Comparison of ENCODE assay signal across 8 mouse cellular contexts in the genomic region with DNA sequence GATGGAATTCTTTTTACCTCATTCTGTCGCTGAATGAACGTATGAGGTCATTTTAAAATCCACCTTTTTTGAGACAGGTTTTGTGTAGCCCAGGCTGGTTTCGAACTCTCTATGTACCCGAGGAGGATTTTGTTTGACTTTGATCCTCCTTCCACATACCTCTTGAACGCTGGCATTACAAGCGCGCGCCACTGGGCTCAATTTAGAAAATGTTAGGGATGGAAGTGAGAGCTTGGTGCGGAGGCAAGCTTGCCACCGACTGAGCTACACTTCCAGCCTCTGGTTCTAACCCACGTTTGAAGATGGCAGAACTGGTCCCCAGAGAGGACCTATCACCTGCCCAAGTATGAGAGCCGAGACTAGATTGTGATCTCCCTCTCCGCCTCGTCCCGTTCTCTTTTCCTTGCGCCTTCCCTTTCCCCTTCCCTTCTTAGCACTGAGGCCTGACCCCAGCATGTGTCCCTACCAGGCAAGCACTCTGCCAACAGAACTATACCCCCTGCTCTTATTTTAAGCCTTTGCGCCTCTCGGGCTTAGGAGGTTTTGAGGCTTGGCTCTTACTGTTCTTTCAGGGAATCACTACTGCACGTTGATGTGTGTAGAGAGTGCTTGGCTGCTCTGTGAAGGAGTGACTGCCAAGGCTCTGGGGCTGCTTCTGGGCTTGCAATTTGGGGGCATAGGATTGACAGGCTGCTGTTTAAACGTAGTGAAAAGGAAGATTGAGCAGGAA. TPM values are rescaled to one million over a fixed set of nuclear protein-coding genes. Genes with fewer than 3 reads are reported as not detected.
DNase-seq lines count a peak whose midpoint lies in the region; ATAC-seq and TF ChIP-seq lines count a peak whose summit lies in the region.

No protein-coding gene starts in this region.

- peak overlapping the region; percentile 61 for H3K9ac ChIP-seq in kidney, embryonic 15.5 days
- H3K9ac ChIP-seq in MEL (ENCODE audit: control insufficient read depth, low read depth, low read length, poor library complexity, severe bottlenecking), result peak overlapping the region; percentile 95
- H3K9ac ChIP-seq in hindbrain, postnatal 0 days (replicated peaks; ENCODE audit: low read length), result peak overlapping the region; percentile 79
- H3K9ac ChIP-seq in liver, postnatal 0 days (replicated peaks), result peak overlapping the region; percentile 76
- H3K9ac ChIP-seq in stomach, embryonic 15.5 days, result peak overlapping the region; percentile 54; the same call in 1 of the 2 replicates

- peaks cover 12% of the 10 kb centered on the region for H3K4me1 ChIP-seq in kidney, embryonic 15.5 days
- H3K4me1 ChIP-seq in MEL (ENCODE audit: control insufficient read depth in 1 of 2, insufficient read depth in 2 of 2, low read length in 2 of 2), result peaks cover 4 to 20% of the 10 kb centered on the region in 2 experiments; a peak in 3 of 4 replicates
- H3K4me1 ChIP-seq in hindbrain, postnatal 0 days (ENCODE audit: insufficient read depth, low read length), result no peaks in the 10 kb centered on the region
- H3K4me1 ChIP-seq in liver, postnatal 0 days (ENCODE audit: insufficient read depth), result peaks cover 11% of the 10 kb centered on the region
- H3K4me1 ChIP-seq in stomach, embryonic 15.5 days, result peaks cover 6% of the 10 kb centered on the region

- H3K4me3 ChIP-seq in kidney, embryonic 15.5 days (replicated peaks), result peak overlapping the region; percentile 69
- peak overlapping the region; percentile 57 to 90 for H3K4me3 ChIP-seq in MEL (ENCODE audit: control insufficient read depth in 1 of 2, insufficient read depth in 1 of 2, low read depth in 2 of 2, low read length in 2 of 2)
- peak overlapping the region; percentile 56 for H3K4me3 ChIP-seq in hindbrain, postnatal 0 days (ENCODE audit: low read length)
- H3K4me3 ChIP-seq in liver, postnatal 0 days (ENCODE audit: low read depth, low read length), result peak overlapping the region; percentile 66
- H3K4me3 ChIP-seq in stomach, embryonic 15.5 days (replicated peaks), result peak overlapping the region; percentile 71

- 31% methylated on average over 20 of the region's 20 CpGs for WGBS in kidney, embryonic 15.5 days
- 26% methylated on average over 20 of the region's 20 CpGs for WGBS in hindbrain, postnatal 0 days
- 30% methylated on average over 20 of the region's 20 CpGs for WGBS in liver, postnatal 0 days (ENCODE audit: insufficient replicate concordance)
- WGBS in stomach, embryonic 15.5 days, result 29% methylated on average over 20 of the region's 20 CpGs

- TF ChIP-seq EP300 in MEL (IDR thresholded peaks at IDR 0.05; ENCODE audit: low read depth in 1 of 2, low read length in 2 of 2), result no peak
- no peak for TF ChIP-seq EP300 in liver, postnatal 0 days (IDR thresholded peaks at IDR 0.05; ENCODE audit: low read depth)

- H3K36me3 ChIP-seq in kidney, embryonic 15.5 days, result no peaks in the 10 kb centered on the region
- peaks cover 0 to 20% of the 10 kb centered on the region in 2 experiments; a peak in 2 of 4 replicates for H3K36me3 ChIP-seq in MEL (ENCODE audit: control insufficient read depth in 1 of 2, insufficient read depth in 2 of 2, low read length in 2 of 2)
- H3K36me3 ChIP-seq in hindbrain, postnatal 0 days (ENCODE audit: insufficient read depth, low read length), result no peaks in the 10 kb centered on the region
- no peaks in the 10 kb centered on the region for H3K36me3 ChIP-seq in liver, postnatal 0 days (replicated peaks; ENCODE audit: insufficient read depth, low read length)
- H3K36me3 ChIP-seq in stomach, embryonic 15.5 days, result no peaks in the 10 kb centered on the region

- H3K4me2 ChIP-seq in kidney, embryonic 15.5 days, result peak overlapping the region; percentile 66
- H3K4me2 ChIP-seq in hindbrain, postnatal 0 days (ENCODE audit: low read depth, low read length), result peak overlapping the region; percentile 75
- H3K4me2 ChIP-seq in liver, postnatal 0 days (ENCODE audit: low read depth, low read length), result peak overlapping the region; percentile 85
- peak overlapping the region; percentile 76 for H3K4me2 ChIP-seq in stomach, embryonic 15.5 days

- H3K79me2 ChIP-seq in MEL (ENCODE audit: control insufficient read depth, insufficient read depth, low read length, poor library complexity), result peaks cover 19% of the 10 kb centered on the region

- ATAC-seq in kidney, embryonic 15.5 days (replicated peaks; ENCODE audit: low FRiP score), result peak; percentile 47
- peak; percentile 28 for ATAC-seq in erythroid progenitor cell, adult 5-6 weeks (replicated peaks; ENCODE audit: low FRiP score, poor library complexity, severe bottlenecking)
- ATAC-seq in hindbrain, postnatal 0 days, result peak; percentile 44
- ATAC-seq in liver, postnatal 0 days, result peak; percentile 11; the same call in 1 of the 2 replicates
- ATAC-seq in stomach, embryonic 15.5 days (ENCODE audit: insufficient read depth, low FRiP score, low read depth), result no peak

- H3K9me3 ChIP-seq in kidney, embryonic 15.5 days (replicated peaks), result no peaks in the 10 kb centered on the region
- H3K9me3 ChIP-seq in MEL (replicated peaks; ENCODE audit: insufficient read depth, low read length), result no peaks in the 10 kb centered on the region
- H3K9me3 ChIP-seq in hindbrain, postnatal 0 days (ENCODE audit: low read length), result no peaks in the 10 kb centered on the region
- H3K9me3 ChIP-seq in liver, postnatal 0 days (ENCODE audit: low read length), result no peaks in the 10 kb centered on the region
- H3K9me3 ChIP-seq in stomach, embryonic 15.5 days, result no peaks in the 10 kb centered on the region

- no peak for TF ChIP-seq POLR2A in MEL (IDR thresholded peaks at IDR 0.05; ENCODE audit: control insufficient read depth in 1 of 2, insufficient read depth in 1 of 2, low read depth in 1 of 2, low read length in 2 of 2, poor library complexity in 1 of 2)

- no peak for DNase-seq in kidney, adult 9 months
- no peak for DNase-seq in MEL (ENCODE audit: low read depth, low spot score)
- DNase-seq in hindbrain, postnatal 0 days (ENCODE audit: low spot score), result no peak
- DNase-seq in liver, postnatal 0 days, result no peak
- DNase-seq in Muller cell, postnatal 12 days (ENCODE audit: inconsistent ontology term), result no peak

- no peak for TF ChIP-seq CTCF in MEL (IDR thresholded peaks at IDR 0.05 in 2 of 3, conservative IDR thresholded peaks at IDR 0.05 in 1 of 3; ENCODE audit: control insufficient read depth in 1 of 3, insufficient read depth in 1 of 3, low read depth in 2 of 3, low read length in 3 of 3, poor library complexity in 1 of 3, severe bottlenecking in 1 of 3)
- TF ChIP-seq CTCF in hindbrain, postnatal 0 days (IDR thresholded peaks at IDR 0.05; ENCODE audit: low read depth), result no peak
- no peak for TF ChIP-seq CTCF in liver, postnatal 0 days (IDR thresholded peaks at IDR 0.05; ENCODE audit: low read depth)

- no peak for TF ChIP-seq RAD21 in MEL (IDR thresholded peaks at IDR 0.05; ENCODE audit: low read depth, low read length)

- H3K27me3 ChIP-seq in kidney, embryonic 15.5 days, result no peaks in the 10 kb centered on the region
- H3K27me3 ChIP-seq in MEL (ENCODE audit: control insufficient read depth in 1 of 2, insufficient read depth in 2 of 2, low read length in 2 of 2), result no peaks in the 10 kb centered on the region
- no peaks in the 10 kb centered on the region for H3K27me3 ChIP-seq in hindbrain, postnatal 0 days (ENCODE audit: insufficient read depth, low read length)
- H3K27me3 ChIP-seq in liver, postnatal 0 days (ENCODE audit: insufficient read depth, low read length), result no peaks in the 10 kb centered on the region
- no peaks in the 10 kb centered on the region for H3K27me3 ChIP-seq in stomach, embryonic 15.5 days (replicated peaks)

- no peak overlapping the region for H3K27ac ChIP-seq in kidney, embryonic 15.5 days
- peak overlapping the region; percentile 91 for H3K27ac ChIP-seq in MEL (ENCODE audit: control insufficient read depth, low read depth, low read length)
- peak overlapping the region; percentile 90 for H3K27ac ChIP-seq in hindbrain, postnatal 0 days
- peak overlapping the region; percentile 83 for H3K27ac ChIP-seq in liver, postnatal 0 days (ENCODE audit: low read depth)
- peak overlapping the region; percentile 3; the same call in 1 of the 2 replicates for H3K27ac ChIP-seq in stomach, embryonic 15.5 days

RNA-seq across cellular contexts. Expression of gene Fntb, which starts 0.7 kb away (rescaled TPM):
- polyA plus RNA-seq in kidney, embryonic 15.5 days (2015; fragmentation: Nextera tagmentation; extraction: Ambion mirVana), result 37.5 and 43.7 TPM in 2 replicates
- total RNA-seq in MEL (2012; rRNA removed), result 9.6 and 11.7 TPM in 2 replicates
- polyA plus RNA-seq in MEL (2012; ENCODE audit: insufficient read depth in 1 of 2, insufficient read length in 2 of 2, low read depth in 1 of 2, low replicate concordance in 2 of 2, missing spikeins in 1 of 2), result 10 to 100 TPM in 1 of 2 experiments, not detected in 1; 28.5 TPM
- total RNA-seq in erythroid progenitor cell, adult 5-6 weeks (2015; ENCODE audit: low replicate concordance), result 51.9 and 77.1 TPM in 2 replicates
- total RNA-seq in erythroid progenitor cell, adult 5-6 weeks (2017; ENCODE audit: low replicate concordance), result 21.3 and 47.2 TPM in 2 replicates
- 31.3 and 33.2 TPM in 2 replicates for total RNA-seq in hindbrain, postnatal 0 days (2014; rRNA removed)
- 35.0 and 36.2 TPM in 2 replicates for polyA plus RNA-seq in hindbrain, postnatal 0 days (2015; fragmentation: Nextera tagmentation; extraction: Ambion mirVana)
- polyA plus RNA-seq in liver, postnatal 0 days (2015; fragmentation: Nextera tagmentation; extraction: Ambion mirVana), result 14.9 and 16.2 TPM in 2 replicates
- polyA plus RNA-seq in stomach, embryonic 15.5 days (2015; fragmentation: Nextera tagmentation; extraction: Ambion mirVana), result 33.7 and 35.7 TPM in 2 replicates

RNA-seq across cellular contexts. Expression of gene Churc1, which starts 0.7 kb away (rescaled TPM):
- polyA plus RNA-seq in kidney, embryonic 15.5 days (2015; fragmentation: Nextera tagmentation; extraction: Ambion mirVana), result 118 and 129 TPM in 2 replicates
- total RNA-seq in MEL (2012; rRNA removed), result 180 and 186 TPM in 2 replicates
- polyA plus RNA-seq in MEL (2012; ENCODE audit: insufficient read depth in 1 of 2, insufficient read length in 2 of 2, low read depth in 1 of 2, low replicate concordance in 2 of 2, missing spikeins in 1 of 2), result 10 to 100 TPM in 1 of 2 experiments, not detected in 1; 74.9 TPM
- 28.5 and 66.0 TPM in 2 replicates for total RNA-seq in erythroid progenitor cell, adult 5-6 weeks (2015; ENCODE audit: low replicate concordance)
- total RNA-seq in erythroid progenitor cell, adult 5-6 weeks (2017; ENCODE audit: low replicate concordance), result 24.4 and 42.7 TPM in 2 replicates
- total RNA-seq in hindbrain, postnatal 0 days (2014; rRNA removed), result 46.8 and 51.0 TPM in 2 replicates
- polyA plus RNA-seq in hindbrain, postnatal 0 days (2015; fragmentation: Nextera tagmentation; extraction: Ambion mirVana), result 137 and 164 TPM in 2 replicates
- polyA plus RNA-seq in liver, postnatal 0 days (2015; fragmentation: Nextera tagmentation; extraction: Ambion mirVana), result 92.5 and 92.7 TPM in 2 replicates
- polyA plus RNA-seq in stomach, embryonic 15.5 days (2015; fragmentation: Nextera tagmentation; extraction: Ambion mirVana), result 145 and 147 TPM in 2 replicates

RNA-seq across cellular contexts. Expression of gene Gpx2, which starts 29.3 kb away (rescaled TPM):
- polyA plus RNA-seq in kidney, embryonic 15.5 days (2015; fragmentation: Nextera tagmentation; extraction: Ambion mirVana), result 4.0 TPM in 1 of 2 replicates, not detected in the other
- total RNA-seq in MEL (2012; rRNA removed), result not detected in 2 replicates
- polyA plus RNA-seq in MEL (2012; ENCODE audit: insufficient read depth in 1 of 2, insufficient read length in 2 of 2, low read depth in 1 of 2, low replicate concordance in 2 of 2, missing spikeins in 1 of 2), result not detected
- 1.3 TPM in 1 of 2 replicates, not detected in the other for total RNA-seq in erythroid progenitor cell, adult 5-6 weeks (2015; ENCODE audit: low replicate concordance)
- not detected in 2 replicates for total RNA-seq in erythroid progenitor cell, adult 5-6 weeks (2017; ENCODE audit: low replicate concordance)
- total RNA-seq in hindbrain, postnatal 0 days (2014; rRNA removed), result not detected in 2 replicates
- polyA plus RNA-seq in hindbrain, postnatal 0 days (2015; fragmentation: Nextera tagmentation; extraction: Ambion mirVana), result 0.16 and 0.30 TPM in 2 replicates
- 0.16 and 0.21 TPM in 2 replicates for polyA plus RNA-seq in liver, postnatal 0 days (2015; fragmentation: Nextera tagmentation; extraction: Ambion mirVana)
- 87.7 and 108 TPM in 2 replicates for polyA plus RNA-seq in stomach, embryonic 15.5 days (2015; fragmentation: Nextera tagmentation; extraction: Ambion mirVana)

RNA-seq across cellular contexts. Expression of gene Sptb, which starts 55.7 kb away (rescaled TPM):
- 1.1 and 2.1 TPM in 2 replicates for polyA plus RNA-seq in kidney, embryonic 15.5 days (2015; fragmentation: Nextera tagmentation; extraction: Ambion mirVana)
- total RNA-seq in MEL (2012; rRNA removed), result 34.4 and 35.4 TPM in 2 replicates
- polyA plus RNA-seq in MEL (2012; ENCODE audit: insufficient read depth in 1 of 2, insufficient read length in 2 of 2, low read depth in 1 of 2, low replicate concordance in 2 of 2, missing spikeins in 1 of 2), result 10 to 100 TPM; 17.9 to 85.1 TPM
- total RNA-seq in erythroid progenitor cell, adult 5-6 weeks (2015; ENCODE audit: low replicate concordance), result 651 and 669 TPM in 2 replicates
- 1,485 and 1,588 TPM in 2 replicates for total RNA-seq in erythroid progenitor cell, adult 5-6 weeks (2017; ENCODE audit: low replicate concordance)
- total RNA-seq in hindbrain, postnatal 0 days (2014; rRNA removed), result 45.4 and 50.1 TPM in 2 replicates
- polyA plus RNA-seq in hindbrain, postnatal 0 days (2015; fragmentation: Nextera tagmentation; extraction: Ambion mirVana), result 5.5 and 5.8 TPM in 2 replicates
- 11.9 and 14.8 TPM in 2 replicates for polyA plus RNA-seq in liver, postnatal 0 days (2015; fragmentation: Nextera tagmentation; extraction: Ambion mirVana)
- 2.8 and 5.0 TPM in 2 replicates for polyA plus RNA-seq in stomach, embryonic 15.5 days (2015; fragmentation: Nextera tagmentation; extraction: Ambion mirVana)

RNA-seq across cellular contexts. Expression of gene Rab15, which starts 56.6 kb away (rescaled TPM):
- 10.9 and 11.1 TPM in 2 replicates for polyA plus RNA-seq in kidney, embryonic 15.5 days (2015; fragmentation: Nextera tagmentation; extraction: Ambion mirVana)
- total RNA-seq in MEL (2012; rRNA removed), result 2.7 and 3.4 TPM in 2 replicates
- 10 to 100 TPM in 1 of 2 experiments, not detected in 1; 22.7 TPM for polyA plus RNA-seq in MEL (2012; ENCODE audit: insufficient read depth in 1 of 2, insufficient read length in 2 of 2, low read depth in 1 of 2, low replicate concordance in 2 of 2, missing spikeins in 1 of 2)
- total RNA-seq in erythroid progenitor cell, adult 5-6 weeks (2015; ENCODE audit: low replicate concordance), result 0.36 TPM in 1 of 2 replicates, not detected in the other
- total RNA-seq in erythroid progenitor cell, adult 5-6 weeks (2017; ENCODE audit: low replicate concordance), result not detected in 2 replicates
- 86.8 and 110 TPM in 2 replicates for total RNA-seq in hindbrain, postnatal 0 days (2014; rRNA removed)
- polyA plus RNA-seq in hindbrain, postnatal 0 days (2015; fragmentation: Nextera tagmentation; extraction: Ambion mirVana), result 53.9 and 56.5 TPM in 2 replicates
- polyA plus RNA-seq in liver, postnatal 0 days (2015; fragmentation: Nextera tagmentation; extraction: Ambion mirVana), result 0.08 and 0.19 TPM in 2 replicates
- 32.3 and 37.8 TPM in 2 replicates for polyA plus RNA-seq in stomach, embryonic 15.5 days (2015; fragmentation: Nextera tagmentation; extraction: Ambion mirVana)

Comparison
In these comparisons a context has a peak if more than half of its experiments do, and no peak if none do; other contexts are left out.
1. RNA of gene Gpx2, which starts 29.3 kb away (polyA plus RNA-seq): 87.7 to 108 TPM in stomach, embryonic 15.5 days; 0.16 to 0.21 TPM in liver, postnatal 0 days, 0.16 to 0.30 TPM in hindbrain, postnatal 0 days, 4.0 TPM in kidney, embryonic 15.5 days and not detected in MEL; every median in the first group is over 10 times any median in the second.
2. Peak in every context shown above with its lines, with median percentiles within 50 percentile points of each other: H3K4me2 ChIP-seq, H3K4me3 ChIP-seq and H3K9ac ChIP-seq.